Mouse (Mus musculus) thymus, adult 2 months (tissue): ENCODE data around the gene Dbp. TPM values are rescaled to one million over a fixed set of nuclear protein-coding genes. Genes with fewer than 3 reads are reported as not detected.

ENCODE experiments used
- DNase-seq: peaks from one replicate; pipeline ENCODE4 v3.0.0; 2021
- H3K27ac ChIP-seq: fragments of 200-500 bp; 2 replicates; pipeline ENCODE4 v1.5.1; 2012; ENCODE audit warnings: low read length, control low read depth; ENCODE audit not compliant: control insufficient read depth, insufficient read depth
- H3K27me3 ChIP-seq: fragments of 200-500 bp; 2 replicates; pipeline ENCODE4 v1.6.1; 2012; ENCODE audit warnings: mild to moderate bottlenecking, low read length, moderate library complexity, mixed read lengths; ENCODE audit not compliant: control insufficient read depth, insufficient read depth
- H3K36me3 ChIP-seq: fragments of 200-500 bp; 2 replicates; pipeline ENCODE4 v1.6.1; 2012; ENCODE audit warnings: mild to moderate bottlenecking, low read length, moderate library complexity; ENCODE audit not compliant: control insufficient read depth, insufficient read depth
- H3K4me1 ChIP-seq: fragments of 200-500 bp; replicated peaks from 2 replicates; pipeline ENCODE4 v1.6.1; 2012; ENCODE audit warnings: low read length; ENCODE audit not compliant: control insufficient read depth, insufficient read depth
- H3K4me3 ChIP-seq: fragments of 200-500 bp; 2 replicates; pipeline ENCODE4 v1.5.1; 2012; ENCODE audit warnings: mild to moderate bottlenecking, low read length, control low read depth, moderate library complexity; ENCODE audit not compliant: control insufficient read depth, insufficient read depth
- CTCF ChIP-seq: fragments of 200-500 bp; IDR thresholded peaks from 2 replicates; pipeline ENCODE4 v1.5.1; 2012; ENCODE audit warnings: mild to moderate bottlenecking, control low read depth, low read length, moderate library complexity, borderline replicate concordance; ENCODE audit not compliant: control insufficient read depth, poor library complexity, insufficient read depth; ENCODE audit errors: extremely low read depth
- POLR2A ChIP-seq: fragments of 200-500 bp; IDR thresholded peaks from 2 replicates; pipeline ENCODE4 v1.6.1; 2012; ENCODE audit warnings: mild to moderate bottlenecking, low read length, control low read depth, moderate library complexity; ENCODE audit not compliant: control insufficient read depth, poor library complexity, insufficient read depth; ENCODE audit errors: extremely low read depth
- WGBS: fragments of 180-500 bp; shearing (Covaris S2); methylation state at CpG from one replicate; pipeline ENCODE4 v1.1.7; 2018; 5-methylcytosine and 5-hydroxymethylcytosine counted together
- polyA plus RNA-seq: library from polyadenylated mRNA; depleted of rRNA; stranded (reverse); fragments of >200 nt; gene quantifications from 2 replicates; pipeline ENCODE4 v1.2.3, GENCODE M21; 2012

Dbp gene
- polyA plus RNA-seq, 1 experiment: 28.2 TPM

DNA sequence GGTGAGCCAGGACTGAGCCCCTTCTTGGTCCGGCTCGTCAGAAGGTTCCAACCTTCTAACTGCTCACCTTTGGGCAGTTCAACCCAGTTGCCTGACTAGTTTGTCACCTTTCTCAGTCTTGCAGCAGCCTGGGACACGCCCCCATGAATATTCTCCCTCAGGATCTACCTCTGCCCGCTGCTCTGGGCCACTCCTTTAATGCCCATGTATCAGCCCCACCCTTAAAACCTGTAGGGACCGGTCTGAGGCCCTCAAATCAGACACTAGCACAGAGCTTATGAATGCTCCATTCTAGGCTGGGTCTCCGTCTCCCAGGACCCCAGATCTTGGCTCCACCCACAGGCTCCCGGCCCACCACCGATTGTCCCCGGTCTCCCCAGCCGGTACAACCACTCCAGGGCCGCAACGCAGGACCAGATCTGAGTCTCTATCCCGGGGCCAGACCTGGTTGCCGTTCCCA, 9.8 kb downstream of the Dbp start:
- no peak for DNase-seq
- H3K4me1 ChIP-seq: peaks cover 33% of the 10 kb centered on the region
- peak overlapping the region; percentile 81 for H3K4me3 ChIP-seq
- no peak for TF ChIP-seq CTCF
- TF ChIP-seq POLR2A: no peak
- WGBS: 12% methylated on average over 14 of the region's 14 CpGs
- no peaks in the 10 kb centered on the region for H3K27me3 ChIP-seq
- peaks cover 14% of the 10 kb centered on the region for H3K36me3 ChIP-seq
- no peak overlapping the region for H3K27ac ChIP-seq

DNA sequence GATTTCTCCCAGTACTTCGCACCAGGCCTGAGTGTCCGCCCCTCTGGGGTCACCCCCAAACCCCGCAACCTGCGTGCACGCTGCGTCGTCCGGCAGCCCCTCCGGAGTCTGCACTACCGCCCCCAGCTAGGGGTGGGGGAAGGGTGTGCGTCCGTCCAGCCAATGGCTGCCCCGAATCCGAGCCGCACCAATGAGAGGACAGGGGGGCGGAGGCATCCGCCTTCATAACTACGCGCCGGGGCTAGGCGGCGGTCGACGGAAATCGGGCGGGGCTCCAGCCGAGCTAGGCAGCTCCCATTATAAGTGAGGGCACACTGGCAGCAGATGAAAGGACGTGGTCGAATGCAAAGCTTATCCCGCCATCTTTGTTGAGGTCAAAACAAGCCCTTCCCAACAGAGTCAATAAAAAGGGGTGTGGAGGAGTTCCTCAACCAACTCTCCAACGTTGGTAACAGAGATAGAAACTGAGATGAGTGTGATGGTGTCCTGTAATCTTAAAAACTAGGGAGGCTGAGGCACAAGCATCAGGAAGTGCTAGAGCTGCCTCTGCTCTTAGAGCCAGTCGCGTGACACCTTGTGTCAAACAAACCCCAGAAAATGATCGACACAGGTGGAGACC, 10.3 kb downstream of the Dbp start, which contains the start of gene Rpl18:
Gene Rpl18, plus strand, starts transcription at position 368 of the 619 bp plus-strand sequence.
- WGBS: 7% methylated on average over 34 of the region's 34 CpGs
- Histone ChIP-seq H3K4me3 (peak within 1 kb of the TSS; percentile 81), H3K27ac (peak within 1 kb of the TSS; percentile 7; the same call in 1 of the 2 replicates), H3K36me3 (peaks cover 19% of the 10 kb centered on the region), H3K4me1 (peaks cover 37% of the 10 kb centered on the region), H3K27me3 (no peaks in the 10 kb centered on the region)
- TF ChIP-seq CTCF: 0 out of 2 replicates have a peak, but pooled peaks have one; percentile 43
- TF ChIP-seq POLR2A: peak; percentile 78
- DNase-seq: peak; percentile 96

DNA sequence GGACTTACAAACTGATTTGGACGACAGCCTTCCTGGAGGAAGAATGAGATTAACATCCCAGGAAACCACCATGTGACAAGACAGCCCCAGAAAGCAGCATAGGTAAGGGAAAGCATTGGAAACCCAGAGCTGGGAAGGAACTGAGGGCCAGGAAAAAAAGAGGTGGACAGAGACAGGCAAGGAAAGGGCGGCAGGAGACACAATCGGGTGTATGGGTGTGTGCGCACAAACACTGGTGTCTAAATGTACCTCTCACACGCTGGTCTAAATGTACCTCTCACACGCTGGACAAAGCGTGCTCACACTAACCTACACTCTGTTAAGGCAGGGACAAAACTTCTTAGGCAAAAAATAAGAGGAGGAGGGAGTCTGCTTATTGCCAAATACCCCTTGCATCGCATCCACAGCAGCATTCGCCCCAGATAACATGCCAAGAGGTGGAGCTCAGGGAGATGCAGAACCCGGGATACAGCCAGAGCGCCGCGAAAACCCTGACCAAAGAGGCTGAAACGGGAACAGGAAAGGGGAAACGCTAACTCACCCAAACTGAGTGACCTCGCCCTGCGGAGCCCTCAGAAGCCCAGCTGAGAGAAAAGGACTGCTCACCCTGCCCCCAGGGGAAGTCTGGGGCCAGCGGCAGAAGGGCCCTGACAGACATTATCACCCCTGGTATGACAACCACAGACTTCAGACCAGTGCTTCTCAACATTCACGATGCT, 11.0 kb downstream of the Dbp start:
- Histone ChIP-seq H3K36me3 (peaks cover 20% of the 10 kb centered on the region), H3K27me3 (no peaks in the 10 kb centered on the region), H3K4me3 (no peak overlapping the region), H3K27ac (peak overlapping the region; percentile 7; the same call in 1 of the 2 replicates), H3K4me1 (peaks cover 37% of the 10 kb centered on the region)
- DNase-seq: no peak
- TF ChIP-seq CTCF (no peak), POLR2A (no peak)
- 56% methylated on average over 19 of the region's 19 CpGs for WGBS

DNA sequence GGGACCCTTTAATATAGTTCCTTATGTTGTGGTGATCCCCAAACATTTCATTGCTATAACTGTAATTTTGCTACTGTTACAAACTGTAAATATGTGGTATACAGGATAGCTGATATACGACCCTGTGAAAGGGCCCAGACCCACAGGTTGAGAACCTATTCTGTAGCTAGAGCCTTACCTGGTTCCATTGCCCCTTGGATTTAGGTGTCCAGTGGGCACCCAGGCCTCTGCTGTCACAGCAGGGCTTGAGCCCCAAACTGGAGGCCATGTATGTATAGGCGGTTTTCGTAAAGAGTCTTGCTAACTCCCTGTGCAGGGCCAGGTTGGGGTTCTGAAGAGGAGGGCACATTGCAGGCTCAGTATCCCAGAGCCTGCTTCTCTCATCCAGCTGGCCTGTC, 11.6 kb downstream of the Dbp start:
- Histone ChIP-seq H3K4me3 (no peak overlapping the region), H3K36me3 (peaks cover 19% of the 10 kb centered on the region), H3K4me1 (peaks cover 37% of the 10 kb centered on the region), H3K27me3 (no peaks in the 10 kb centered on the region), H3K27ac (no peak overlapping the region)
- 90% methylated on average over 3 of the region's 3 CpGs for WGBS
- no peak for TF ChIP-seq CTCF
- TF ChIP-seq POLR2A: no peak
- no peak for DNase-seq

DNA sequence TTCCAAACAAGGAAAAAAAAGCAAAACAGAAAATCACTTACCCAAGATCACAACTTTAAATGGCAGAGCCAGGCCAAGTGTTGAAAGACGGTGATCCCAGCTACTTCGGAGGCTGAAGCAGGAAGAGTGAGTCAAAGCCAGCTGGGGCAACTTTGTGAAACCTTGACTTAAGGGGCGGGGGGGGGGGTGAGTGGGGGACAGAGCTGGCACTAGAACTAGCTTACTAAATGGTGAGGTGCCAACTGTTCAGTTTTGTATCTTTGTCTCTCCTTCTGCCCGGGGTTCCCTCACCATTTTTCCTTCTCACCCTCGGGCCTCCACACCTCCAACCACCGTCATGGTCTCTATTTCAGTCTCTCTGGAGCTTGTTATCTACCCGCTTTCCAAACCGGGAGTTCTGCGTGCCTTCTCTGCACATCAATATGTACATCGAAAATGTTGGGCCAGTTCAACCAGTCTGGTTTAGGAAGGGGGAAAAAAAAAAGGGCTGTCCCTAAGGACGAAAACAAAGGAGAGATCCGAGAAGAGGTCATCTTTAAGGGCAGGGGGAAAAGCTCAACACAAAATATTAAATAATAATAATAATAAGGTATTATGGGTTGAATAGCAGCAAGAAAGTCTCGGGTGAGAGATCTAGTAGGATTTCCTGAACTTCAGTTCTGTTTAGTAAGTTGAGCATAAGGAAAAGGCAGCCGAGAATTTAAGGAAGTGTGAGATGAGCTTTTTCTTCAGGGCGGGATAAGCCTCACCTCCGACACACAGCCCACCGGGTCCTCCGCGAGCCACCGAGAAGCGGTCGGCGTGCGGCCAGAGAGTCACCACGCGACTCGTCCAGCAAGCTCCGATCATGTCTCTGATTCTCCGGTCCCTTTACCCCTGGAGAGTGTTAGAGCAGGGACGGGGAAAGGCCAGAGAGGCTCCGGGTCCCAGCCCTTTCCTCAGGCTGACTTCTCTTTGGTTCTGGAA, 12.3 kb downstream of the Dbp start:
- H3K36me3 ChIP-seq: peaks cover 19% of the 10 kb centered on the region

DNA sequence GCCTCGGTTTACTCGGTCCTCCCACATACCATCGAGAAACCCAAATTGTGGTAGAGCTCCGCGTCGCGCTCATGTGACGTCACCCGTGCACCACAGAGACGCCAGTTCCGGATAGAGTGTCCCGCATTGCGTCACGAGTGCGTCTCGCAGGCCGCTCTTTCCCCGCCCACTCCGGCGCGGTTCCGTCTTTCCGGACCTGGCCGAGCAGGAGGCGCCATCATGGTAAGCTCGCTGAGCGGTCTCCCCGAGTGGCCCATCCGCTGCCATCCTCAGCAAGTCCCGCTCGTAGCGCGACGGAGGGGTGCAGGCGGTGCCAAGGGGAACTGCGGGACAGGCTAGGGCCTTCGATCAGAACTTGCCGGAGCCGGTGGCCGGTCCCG, 13.0 kb downstream of the Dbp start, which contains the start of gene Sphk2:
Gene Sphk2, minus strand, starts transcription at position 85 of the 380 bp plus-strand sequence.
- Histone ChIP-seq H3K36me3 (peaks cover 19% of the 10 kb centered on the region), H3K27ac (peak within 1 kb of the TSS; percentile 41), H3K4me1 (peaks cover 37% of the 10 kb centered on the region), H3K4me3 (peak within 1 kb of the TSS; percentile 80), H3K27me3 (no peaks in the 10 kb centered on the region)
- peak; percentile 95 for TF ChIP-seq POLR2A
- TF ChIP-seq CTCF: peak; percentile 23; the same call in 1 of the 2 replicates
- under 1% methylated on average over 41 of the region's 41 CpGs for WGBS
- DNase-seq: peak; percentile 94

More for the DNA sequence above, 12.3 kb downstream of the Dbp start:
- Histone ChIP-seq H3K27ac (peak overlapping the region; percentile 41; the same call in 1 of the 2 replicates), H3K4me1 (peaks cover 37% of the 10 kb centered on the region), H3K27me3 (no peaks in the 10 kb centered on the region), H3K4me3 (peak overlapping the region; percentile 80)
- 8% methylated on average over 31 of the region's 31 CpGs for WGBS
- TF ChIP-seq CTCF (no peak), POLR2A (no peak)
- no peak for DNase-seq
